Mouse (Mus musculus): ENCODE results near the gene Laptm4a.

Gene Laptm4a

DNA sequence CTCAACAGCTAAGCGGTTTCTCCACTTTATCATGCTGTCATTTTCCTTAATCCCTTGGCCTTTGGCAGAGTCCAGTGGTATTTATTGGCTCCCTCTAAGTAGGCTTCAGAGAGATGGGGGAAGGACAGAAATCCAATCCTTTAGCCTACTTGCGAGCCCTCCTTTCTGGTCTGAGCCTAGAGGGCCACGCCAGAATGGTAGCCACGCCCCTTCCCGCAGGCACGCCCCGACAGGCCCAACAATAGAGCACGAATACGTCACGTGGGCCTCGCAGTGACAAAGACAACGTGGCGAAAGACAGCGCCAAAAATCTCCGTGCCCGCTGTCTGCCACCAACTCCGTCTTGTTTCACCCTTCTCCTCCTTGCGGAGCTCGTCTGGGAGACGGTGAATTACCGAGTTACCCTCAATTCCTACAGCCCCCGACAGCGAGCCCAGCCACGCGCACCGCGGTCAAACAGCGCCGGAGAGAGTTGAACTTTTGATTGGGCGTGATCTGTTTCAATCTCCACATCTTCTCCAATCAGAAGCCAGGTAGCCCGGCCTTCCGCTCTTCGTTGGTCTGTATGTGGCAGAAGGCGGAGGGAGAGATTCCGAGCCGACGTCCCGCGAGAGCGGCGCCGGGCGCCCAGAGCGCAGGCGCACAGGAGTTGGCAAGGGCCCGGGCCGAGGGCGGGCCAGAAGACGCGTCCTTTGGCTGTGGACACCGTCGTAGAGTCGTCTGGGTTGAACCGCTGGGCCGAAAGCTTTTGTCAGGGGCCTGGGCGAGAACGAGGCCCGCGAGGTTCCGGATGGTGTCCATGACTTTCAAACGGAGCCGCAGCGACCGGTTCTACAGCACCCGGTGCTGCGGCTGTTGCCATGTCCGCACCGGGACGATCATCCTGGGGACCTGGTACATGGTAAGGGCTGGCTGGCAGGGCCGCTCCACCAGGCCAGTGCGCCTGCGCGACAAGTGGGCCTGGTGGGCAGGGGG, at the start of gene Laptm4a:
Gene Laptm4a (plus strand): TSS at position 271 of the 975 bp plus-strand sequence.
- DNase-seq (ENCODE audit: low spot score): peak; percentile 97

DNA sequence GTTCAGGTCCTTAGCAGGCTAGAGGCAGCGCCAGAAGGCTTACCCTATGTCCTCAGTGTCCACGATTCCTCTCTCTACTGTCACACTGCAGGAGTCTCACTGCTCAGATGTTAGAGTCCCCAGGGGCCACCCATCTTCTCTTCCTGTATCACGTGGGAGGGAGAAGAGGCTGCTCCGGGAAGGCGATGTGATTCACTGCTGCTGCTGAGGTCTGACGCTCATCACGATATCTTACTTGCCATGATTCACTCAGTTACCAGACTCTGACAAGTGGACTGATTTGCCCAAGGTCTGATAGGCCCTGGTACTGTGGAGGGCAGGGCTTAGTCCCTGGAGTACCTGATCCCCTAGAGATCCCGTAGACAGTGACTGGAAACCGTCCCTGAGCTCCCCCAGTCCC, 45.9 kb upstream of the Laptm4a start:
- no peak for DNase-seq (ENCODE audit: low spot score)

DNA sequence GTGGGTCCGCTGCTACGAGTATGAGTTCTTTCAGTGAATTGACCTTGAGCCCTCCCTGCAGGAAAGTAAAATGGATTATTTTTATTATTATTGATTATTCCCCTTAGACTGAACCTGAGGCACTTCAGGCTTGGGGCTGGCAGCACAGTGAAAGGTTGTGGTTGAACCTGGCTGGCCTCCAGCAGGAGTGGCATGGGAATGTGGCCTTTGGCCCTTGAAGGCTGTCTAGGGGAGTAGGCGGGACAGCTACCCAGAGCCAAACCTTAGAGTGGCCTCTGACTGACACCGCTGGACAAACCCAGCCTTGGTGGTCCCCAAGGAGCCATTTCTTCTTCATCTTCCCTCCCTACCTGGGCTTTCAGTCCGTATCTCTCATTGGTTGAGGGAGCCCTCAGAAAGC, 44.6 kb upstream of the Laptm4a start:
- DNase-seq (ENCODE audit: low spot score): no peak

GRCm38 (mm10) chr12:8877413-8877812, 44.1 kb upstream of the Laptm4a start:
- no peak for DNase-seq (ENCODE audit: low spot score)

DNA sequence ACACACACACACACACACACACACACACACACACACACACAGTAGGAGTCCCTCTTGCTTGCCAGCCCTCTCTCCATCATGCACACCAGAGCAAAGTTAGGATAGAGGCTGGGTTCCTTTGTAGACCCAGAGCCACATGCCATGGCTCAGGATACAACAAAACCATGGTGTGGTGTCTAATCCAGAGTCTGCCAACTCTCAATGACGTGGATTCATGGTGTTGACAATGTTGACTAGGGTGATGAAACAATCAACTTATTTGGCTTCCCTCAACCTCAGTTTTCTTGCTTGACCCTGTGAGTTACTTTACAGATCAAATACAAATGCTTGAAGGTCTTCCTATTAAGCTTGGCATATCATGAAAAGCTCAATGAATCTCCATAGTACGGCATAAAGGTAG, 42.7 kb upstream of the Laptm4a start:
- DNase-seq (ENCODE audit: low spot score): no peak

DNA sequence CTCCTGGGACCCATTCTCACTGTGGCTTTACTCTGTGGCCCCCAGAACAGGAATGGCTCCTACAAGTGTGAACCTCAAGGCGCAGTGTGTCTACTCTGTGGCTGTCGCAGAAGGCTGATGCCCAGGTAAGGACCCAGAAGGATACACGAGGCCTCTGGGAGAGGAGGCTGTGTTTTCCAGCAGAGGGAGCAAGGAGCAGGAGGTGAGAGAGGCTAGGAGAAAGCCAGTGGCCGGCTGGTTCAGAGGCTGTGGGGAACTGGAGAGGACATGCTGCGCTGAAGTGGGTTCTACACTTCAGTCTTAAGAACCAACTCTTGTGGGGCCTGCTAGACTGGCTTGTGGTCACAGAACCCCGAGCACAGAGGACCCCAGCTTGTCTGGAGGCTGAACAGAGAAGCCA, 42.1 kb upstream of the Laptm4a start:
- no peak for DNase-seq (ENCODE audit: low spot score)

GRCm38 (mm10) chr12:8881736-8882135, 39.7 kb upstream of the Laptm4a start:
- no peak for DNase-seq (ENCODE audit: low spot score)

DNA sequence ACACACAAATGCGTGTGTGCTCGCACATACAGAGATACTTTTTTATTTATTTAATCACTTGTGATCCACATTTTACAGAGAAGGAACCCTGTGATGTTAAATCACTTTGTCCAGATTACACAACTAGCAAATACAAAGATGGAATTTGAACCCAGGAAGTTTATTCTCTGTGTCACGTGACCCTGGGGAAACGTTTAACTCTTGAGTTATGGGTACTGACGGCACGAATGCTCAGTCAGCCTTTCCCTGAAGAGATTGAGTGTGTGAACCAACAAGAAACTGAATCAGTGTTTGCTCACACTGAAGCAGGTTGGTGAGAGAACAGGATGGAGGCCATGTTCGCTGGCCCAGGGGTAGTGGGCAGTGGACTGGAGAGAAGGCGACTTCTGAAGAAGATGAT, 39.1 kb upstream of the Laptm4a start:
- DNase-seq (ENCODE audit: low spot score): no peak

- DNase-seq (ENCODE audit: low spot score): peak; percentile 51
Observed at GRCm38 (mm10) chr12:8884426-8885145, 36.9 kb upstream of the Laptm4a start.

DNA sequence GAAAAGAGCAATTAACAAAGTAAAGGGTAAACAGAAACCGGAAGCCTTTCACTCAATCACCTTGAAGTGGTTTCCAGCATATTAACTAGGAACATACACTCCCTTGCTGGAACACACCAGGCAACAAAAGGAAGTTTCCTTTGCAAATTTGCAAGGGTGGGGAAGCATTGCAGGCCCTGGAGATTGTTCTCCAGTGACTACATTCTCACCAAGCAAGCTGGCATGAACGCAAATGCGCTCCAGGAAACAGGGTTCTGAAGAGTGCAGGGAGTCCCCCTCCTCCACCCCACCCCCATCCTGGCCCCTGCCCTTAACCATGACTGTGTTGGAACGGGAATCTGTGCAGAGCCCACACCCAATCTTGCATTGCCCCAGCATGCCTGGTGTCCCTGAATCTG, 36.3 kb upstream of the Laptm4a start:
- no peak for DNase-seq (ENCODE audit: low spot score)

GRCm38 (mm10) chr12:8885950-8886349, 35.5 kb upstream of the Laptm4a start:
- no peak for DNase-seq (ENCODE audit: low spot score)

DNA sequence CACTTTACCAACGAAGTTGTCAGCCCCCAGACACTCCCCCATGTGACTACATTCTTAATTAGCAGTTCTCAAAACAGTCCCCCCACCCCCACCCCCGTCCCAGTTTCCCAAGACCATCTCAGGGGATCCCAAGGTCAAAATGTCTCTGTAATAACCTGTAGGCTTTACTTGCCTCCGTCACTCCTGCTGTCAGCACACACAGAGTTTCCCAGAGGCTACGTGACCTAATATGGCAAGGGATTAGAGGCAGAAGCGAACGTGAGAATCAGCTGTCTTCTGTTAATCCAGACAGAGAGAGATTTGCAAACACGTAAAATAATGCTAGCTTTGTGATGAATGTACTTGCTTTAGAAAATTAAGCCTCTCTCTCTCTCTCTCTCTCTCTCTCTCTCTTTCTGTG, 33.0 kb upstream of the Laptm4a start:
- DNase-seq (ENCODE audit: low spot score): no peak

GRCm38 (mm10) chr12:8889117-8889665, 32.3 kb upstream of the Laptm4a start:
- DNase-seq (ENCODE audit: low spot score): peak; percentile 85

GRCm38 (mm10) chr12:8892876-8893532, 28.5 kb upstream of the Laptm4a start:
- DNase-seq (ENCODE audit: low spot score): no peak

DNA sequence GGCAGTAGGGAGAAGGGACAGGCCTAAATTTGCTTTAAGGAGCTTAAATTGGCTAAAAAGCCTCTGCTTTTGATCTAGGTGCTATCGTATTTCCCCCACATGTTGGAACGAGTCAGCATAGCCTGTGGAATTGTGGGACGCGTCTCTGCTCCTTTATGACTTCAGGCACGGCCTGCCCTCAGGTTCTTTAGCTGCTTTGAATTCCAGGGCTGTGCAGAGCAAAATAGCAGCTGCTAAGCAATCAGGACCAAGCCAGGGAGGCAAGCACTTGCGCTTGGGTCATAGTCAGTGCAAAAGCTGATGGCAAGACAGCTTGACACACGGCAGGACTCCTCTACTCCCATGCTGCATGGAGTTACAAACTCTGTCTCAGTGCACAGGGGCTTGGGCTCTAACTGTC, 24.3 kb upstream of the Laptm4a start:
- DNase-seq (ENCODE audit: low spot score): no peak

DNA sequence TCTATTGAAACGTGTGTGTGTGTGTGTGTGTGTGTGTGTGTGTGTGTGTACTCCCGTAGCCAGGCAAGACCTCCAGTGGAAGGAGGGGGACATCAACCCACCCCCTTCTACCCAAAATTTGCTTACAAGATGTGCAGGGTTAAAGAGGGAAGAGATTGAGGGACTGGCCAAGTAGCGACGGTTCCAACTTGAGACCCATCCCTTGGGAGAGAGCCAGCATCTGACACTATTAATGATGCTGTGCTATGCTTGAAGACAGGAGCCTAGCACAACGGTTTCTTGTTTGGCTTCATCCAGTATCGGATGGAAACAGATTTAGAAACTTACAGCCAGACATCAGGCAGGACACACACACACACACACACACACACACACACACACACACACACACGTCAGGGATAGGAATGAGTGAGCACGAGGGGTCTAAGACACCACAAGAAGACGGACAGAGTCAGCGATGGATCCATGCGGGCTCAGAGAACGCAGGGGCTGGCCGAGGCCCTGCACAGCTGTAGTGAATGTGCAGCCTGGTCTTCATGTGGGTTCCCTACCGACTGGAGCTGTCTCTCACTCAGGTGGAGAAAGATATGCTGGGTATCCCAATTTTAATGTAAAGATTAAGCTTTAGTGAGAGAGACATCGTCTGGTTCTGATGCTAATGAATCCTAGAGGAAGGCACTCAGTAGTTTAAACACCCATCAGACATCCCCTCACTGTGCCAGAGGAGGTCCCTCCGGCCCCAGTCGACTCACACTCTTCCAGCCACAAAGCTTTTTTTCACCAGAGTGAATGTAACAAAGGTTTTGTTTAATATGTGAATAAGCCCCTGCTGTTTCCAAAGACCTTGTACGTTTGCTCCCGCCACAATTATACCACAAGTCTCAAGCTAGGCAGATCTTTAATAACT, 22.3 kb upstream of the Laptm4a start:
- no peak for DNase-seq (ENCODE audit: low spot score)

DNA sequence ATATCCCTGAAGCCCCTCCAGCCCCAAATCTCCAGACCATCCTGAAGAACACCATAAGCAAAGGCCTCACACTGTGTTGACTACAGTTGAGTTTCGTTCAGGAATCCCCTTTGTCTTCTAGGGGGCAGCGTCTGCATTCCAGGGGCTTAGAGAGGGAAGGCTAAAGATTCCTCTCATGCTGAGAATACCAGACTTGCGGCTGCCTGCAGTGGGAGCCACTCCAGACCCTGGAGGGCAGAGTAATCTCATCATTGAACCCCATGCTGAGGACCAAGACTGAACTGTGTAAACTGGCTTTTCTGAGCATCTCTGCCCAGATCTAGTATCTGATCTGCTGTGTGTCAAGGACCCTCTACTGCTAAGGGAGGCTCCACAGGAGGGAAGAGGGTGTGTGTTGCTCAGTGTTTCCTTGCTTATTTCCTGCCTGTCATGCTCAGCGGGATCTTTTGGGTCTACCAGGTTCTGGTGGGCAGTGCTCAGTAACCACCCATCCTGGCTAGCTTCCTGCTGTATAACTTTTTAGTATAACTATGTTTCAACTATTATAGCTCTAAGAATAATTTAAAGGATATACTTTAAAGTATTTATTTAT, 21.3 kb upstream of the Laptm4a start:
- no peak for DNase-seq (ENCODE audit: low spot score)

GRCm38 (mm10) chr12:8900919-8901663, 20.4 kb upstream of the Laptm4a start:
- no peak for DNase-seq (ENCODE audit: low spot score)

- no peak for DNase-seq (ENCODE audit: low spot score)
Observed at GRCm38 (mm10) chr12:8901934-8902333, 19.5 kb upstream of the Laptm4a start.

GRCm38 (mm10) chr12:8902479-8902878, 19.0 kb upstream of the Laptm4a start:
- no peak for DNase-seq (ENCODE audit: low spot score)

Measured in testis, postnatal 10 days (tissue).